Mouse (Mus musculus): ENCODE measurements around the gene Gm45140.

Gm45140 gene

DNA sequence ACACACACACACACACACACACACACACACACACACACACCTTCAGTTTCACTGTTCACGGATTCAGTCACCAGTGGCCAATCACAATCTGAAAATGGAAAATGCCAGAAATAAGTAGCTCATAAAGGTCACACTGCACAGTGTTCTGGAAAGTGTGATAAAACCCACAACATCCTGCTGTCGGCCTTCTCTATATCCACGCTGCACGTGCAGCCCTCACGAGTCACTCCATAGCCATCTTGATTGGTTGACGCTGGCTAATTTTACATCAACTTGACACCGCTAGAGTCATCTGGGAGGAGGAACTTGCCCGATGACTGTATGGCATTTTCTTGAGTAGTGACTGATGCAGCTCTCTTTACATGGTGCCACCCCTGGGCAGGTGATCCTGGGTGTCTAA is 93.6 kb downstream of the Gm45140 start:
- no peak for DNase-seq (ENCODE audit: low spot score in 2 of 2)

DNA sequence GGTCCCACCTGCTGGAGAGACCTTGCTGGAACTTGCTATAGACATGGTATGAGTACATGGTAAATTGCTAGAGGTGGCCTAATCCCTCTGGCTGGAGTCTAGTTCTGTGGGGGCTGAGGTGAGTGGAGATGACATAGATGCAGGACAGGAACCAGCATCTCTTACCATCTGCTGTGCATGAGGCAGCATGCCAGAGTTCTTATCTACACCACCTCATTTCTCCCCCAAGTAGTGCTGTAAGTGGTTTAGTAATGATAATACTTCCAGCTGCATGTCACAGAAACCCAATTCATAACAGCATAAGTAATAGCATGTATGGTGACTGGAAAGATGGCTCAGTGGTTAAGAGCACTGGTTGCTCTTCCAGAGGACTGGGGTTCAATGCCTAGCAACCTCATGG is 95.1 kb downstream of the Gm45140 start:
- no peak for DNase-seq (ENCODE audit: low spot score in 2 of 2)

DNA sequence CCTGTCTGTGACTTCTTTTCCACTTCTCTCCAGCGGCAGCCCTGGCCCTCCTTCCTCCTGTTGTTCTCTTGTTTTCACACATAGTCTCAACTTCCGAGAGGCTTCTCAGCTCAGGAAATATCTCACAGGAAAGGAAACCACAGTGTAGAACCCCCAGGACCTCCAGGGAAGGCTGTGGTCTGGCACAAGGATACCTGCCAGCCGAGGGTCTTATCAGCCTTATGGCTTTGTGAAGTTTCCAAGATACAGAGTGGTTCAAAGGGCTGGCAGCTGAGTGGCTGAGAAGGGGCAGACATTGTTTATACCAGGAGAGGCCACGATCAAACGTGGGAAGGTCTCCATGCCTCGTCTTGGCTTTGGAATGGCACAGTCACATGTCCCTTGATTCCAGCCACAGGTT is 95.7 kb downstream of the Gm45140 start:
- no peak for DNase-seq (ENCODE audit: low spot score in 2 of 2)

Measured in heart, adult 9 months (tissue).